In the genomic region with DNA sequence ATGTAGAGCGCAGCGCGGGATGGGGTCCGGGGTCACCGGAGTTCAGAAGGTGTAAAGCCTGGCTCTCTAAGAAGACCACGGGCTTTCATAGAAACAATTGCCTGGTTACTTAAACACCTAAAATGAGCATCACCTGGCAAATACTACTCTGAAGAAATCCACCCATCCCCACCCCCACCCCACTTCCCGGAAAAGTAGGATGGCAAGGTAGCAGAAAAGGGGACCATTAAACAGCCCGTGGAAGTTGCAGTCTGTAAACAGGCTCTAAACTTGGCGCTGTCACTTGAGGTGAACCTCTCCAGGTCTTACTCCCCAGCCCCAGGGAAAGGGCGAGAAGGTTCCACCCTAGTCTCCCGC, we compare ENCODE assay signal across 9 mouse cellular contexts. TPM values are rescaled to one million over a fixed set of nuclear protein-coding genes. Genes with fewer than 3 reads are reported as not detected.
A peak's percentile ranks its signal among the peaks of the same experiment; 100 is the strongest.
DNase-seq lines count a peak whose midpoint lies in the region; ATAC-seq and TF ChIP-seq lines count a peak whose summit lies in the region.
"Had no signal": no experiment of that assay in that cellular context is flagged by ENCODE, and none has a peak within 500 bp of the region (broad histone marks: within the 10 kb centered on the region; RNA-seq: fewer than 3 reads in every experiment).

No protein-coding gene starts in this region.

- ATAC-seq in lung, embryonic 14.5 days (ENCODE audit: insufficient read depth) = no peak
- no peak for ATAC-seq in forebrain, embryonic 12.5 days (ENCODE audit: low FRiP score)
- 0 out of 2 replicates have a peak, but pooled peaks have one; percentile 7 for ATAC-seq in limb, embryonic 12.5 days (ENCODE audit: insufficient number of reproducible peaks, insufficient read depth, low FRiP score, low TSS enrichment, low read depth)
- no peak for ATAC-seq in stomach, embryonic 14.5 days (ENCODE audit: insufficient number of reproducible peaks, insufficient read depth, low FRiP score, low read depth)

- no peak for TF ChIP-seq CTCF in lung, embryonic 14.5 days (IDR thresholded peaks at IDR 0.05; ENCODE audit: low read depth)

- H3K27ac ChIP-seq in lung, embryonic 14.5 days (ENCODE audit: low read depth) = no peak overlapping the region
- H3K27ac ChIP-seq in forebrain, embryonic 12.5 days = no peak overlapping the region
- H3K27ac ChIP-seq in limb, embryonic 12.5 days = no peak overlapping the region
- no peak overlapping the region for H3K27ac ChIP-seq in stomach, embryonic 14.5 days (ENCODE audit: low read length)
- H3K27ac ChIP-seq: liver, embryonic 14.5 days had no signal

- H3K4me1 ChIP-seq in lung, embryonic 14.5 days (ENCODE audit: insufficient read depth) = no peaks in the 10 kb centered on the region; the same call in 1 of the 2 replicates
- peaks cover 30% of the 10 kb centered on the region for H3K4me1 ChIP-seq in forebrain, embryonic 12.5 days
- peaks cover 22% of the 10 kb centered on the region for H3K4me1 ChIP-seq in limb, embryonic 12.5 days (replicated peaks)
- H3K4me1 ChIP-seq in stomach, embryonic 14.5 days (ENCODE audit: control insufficient read depth, insufficient read depth, low read length) = no peaks in the 10 kb centered on the region; the same call in 1 of the 2 replicates

- peak overlapping the region; percentile 100 for H3K4me2 ChIP-seq in lung, embryonic 14.5 days
- peak overlapping the region; percentile 92 for H3K4me2 ChIP-seq in forebrain, embryonic 12.5 days
- H3K4me2 ChIP-seq in limb, embryonic 12.5 days = peak overlapping the region; percentile 98
- peak overlapping the region; percentile 99 for H3K4me2 ChIP-seq in stomach, embryonic 14.5 days (replicated peaks; ENCODE audit: low read depth, low read length)

- H3K9me3 ChIP-seq in lung, embryonic 14.5 days (ENCODE audit: low read depth, low read length) = no peaks in the 10 kb centered on the region
- no peaks in the 10 kb centered on the region for H3K9me3 ChIP-seq in forebrain, embryonic 12.5 days
- H3K9me3 ChIP-seq in limb, embryonic 12.5 days = no peaks in the 10 kb centered on the region
- no peaks in the 10 kb centered on the region for H3K9me3 ChIP-seq in stomach, embryonic 14.5 days (ENCODE audit: control insufficient read depth, low read depth, low read length)

- no peak for DNase-seq in lung, embryonic 14.5 days
- DNase-seq in lung, adult 18-20 months = no peak
- DNase-seq in thymus, postnatal 4 days = no peak
- DNase-seq in layer of hippocampus, adult 9-10 months (ENCODE audit: low spot score) = no peak

- peak overlapping the region; percentile 51 for H3K9ac ChIP-seq in lung, embryonic 14.5 days
- peak overlapping the region; percentile 63 for H3K9ac ChIP-seq in forebrain, embryonic 12.5 days
- H3K9ac ChIP-seq in limb, embryonic 12.5 days (replicated peaks) = peak overlapping the region; percentile 72; the same call in 1 of the 2 replicates
- 0 out of 2 replicates have a peak overlapping the region, but pooled peaks have one; percentile 28 for H3K9ac ChIP-seq in stomach, embryonic 14.5 days (replicated peaks; ENCODE audit: low read depth, low read length)
- H3K9ac ChIP-seq: liver, embryonic 14.5 days had no signal

- no peaks in the 10 kb centered on the region for H3K36me3 ChIP-seq in lung, embryonic 14.5 days (ENCODE audit: insufficient read depth)
- H3K36me3 ChIP-seq in forebrain, embryonic 12.5 days (replicated peaks) = no peaks in the 10 kb centered on the region
- no peaks in the 10 kb centered on the region for H3K36me3 ChIP-seq in limb, embryonic 12.5 days
- no peaks in the 10 kb centered on the region for H3K36me3 ChIP-seq in stomach, embryonic 14.5 days (ENCODE audit: control insufficient read depth, insufficient read depth, low read length)

- WGBS in lung, embryonic 14.5 days = 1% methylated on average over 11 of the region's 11 CpGs
- WGBS in forebrain, embryonic 12.5 days = 0% methylated on average over 11 of the region's 11 CpGs
- 1% methylated on average over 11 of the region's 11 CpGs for WGBS in limb, embryonic 12.5 days
- WGBS in stomach, embryonic 14.5 days = 2% methylated on average over 11 of the region's 11 CpGs

- H3K27me3 ChIP-seq in lung, embryonic 14.5 days (ENCODE audit: insufficient read depth, low read length) = peaks cover 73% of the 10 kb centered on the region
- H3K27me3 ChIP-seq in forebrain, embryonic 12.5 days = peaks cover 54% of the 10 kb centered on the region
- H3K27me3 ChIP-seq in limb, embryonic 12.5 days = peaks cover 84% of the 10 kb centered on the region
- peaks cover 53% of the 10 kb centered on the region for H3K27me3 ChIP-seq in stomach, embryonic 14.5 days (ENCODE audit: control insufficient read depth, insufficient read depth, low read length)

- H3K4me3 ChIP-seq in lung, embryonic 14.5 days (ENCODE audit: low read depth, low read length) = peak overlapping the region; percentile 59
- H3K4me3 ChIP-seq in forebrain, embryonic 12.5 days (replicated peaks) = peak overlapping the region; percentile 60
- peak overlapping the region; percentile 66 for H3K4me3 ChIP-seq in limb, embryonic 12.5 days (replicated peaks)
- peak overlapping the region; percentile 60 for H3K4me3 ChIP-seq in stomach, embryonic 14.5 days (ENCODE audit: low read depth, low read length)
- H3K4me3 ChIP-seq: erythroblast, embryonic 14.5 days had no signal

RNA-seq across cellular contexts. Expression of a gene that starts 0.6 kb away (rescaled TPM):
- polyA plus RNA-seq in lung, embryonic 14.5 days (2014; fragmentation: Nextera tagmentation; extraction: Ambion mirVana) = 0.22 and 0.45 TPM in 2 replicates
- polyA plus RNA-seq in forebrain, embryonic 12.5 days (2016; fragmentation: Nextera tagmentation; extraction: Ambion mirVana) = 10.9 and 15.3 TPM in 2 replicates
- polyA plus RNA-seq in limb, embryonic 12.5 days (2016; fragmentation: Nextera tagmentation; extraction: Ambion mirVana) = 2.8 and 3.3 TPM in 2 replicates
- polyA plus RNA-seq in stomach, embryonic 14.5 days (2014; fragmentation: Nextera tagmentation; extraction: Ambion mirVana) = 2.2 and 3.5 TPM in 2 replicates
